Mouse (Mus musculus): ENCODE results near the gene Frmd4a.

DNA sequence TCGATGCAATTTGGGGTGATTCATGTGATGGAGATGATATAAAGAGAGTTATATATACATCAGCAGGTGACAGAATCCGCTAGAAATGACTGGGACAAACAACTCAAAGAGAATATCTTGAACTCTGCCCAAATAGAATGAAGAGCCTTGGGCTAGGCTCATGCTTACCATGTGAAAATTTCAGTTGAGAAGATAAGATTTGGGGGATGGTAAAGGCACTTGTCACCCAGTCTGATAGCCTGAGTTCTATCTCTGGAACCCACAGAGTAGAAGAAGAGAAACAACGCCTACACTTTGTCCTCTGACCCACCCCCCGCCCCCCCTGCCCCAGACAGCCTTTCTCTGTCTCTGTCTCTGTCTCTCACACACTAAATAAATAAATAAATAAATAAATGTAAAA, 535.0 kb downstream of the Frmd4a start:
- TF ChIP-seq EP300 (IDR thresholded peaks at IDR 0.05; ENCODE audit: low read depth) (no peak), CTCF (IDR thresholded peaks at IDR 0.05; ENCODE audit: low read depth) (no peak)

Data from heart, postnatal 0 days (tissue).